Mouse (Mus musculus) urinary bladder, postnatal 36 days (tissue): ENCODE measurements around the gene Sspn.

Experiments
- DNase-seq, 2 experiments: peaks; one replicate each; pipeline ENCODE4 v3.0.0; 2022; ENCODE audit warnings: low spot score in 2 of 2, mixed read lengths in 1 of 2

Gene Sspn

DNA sequence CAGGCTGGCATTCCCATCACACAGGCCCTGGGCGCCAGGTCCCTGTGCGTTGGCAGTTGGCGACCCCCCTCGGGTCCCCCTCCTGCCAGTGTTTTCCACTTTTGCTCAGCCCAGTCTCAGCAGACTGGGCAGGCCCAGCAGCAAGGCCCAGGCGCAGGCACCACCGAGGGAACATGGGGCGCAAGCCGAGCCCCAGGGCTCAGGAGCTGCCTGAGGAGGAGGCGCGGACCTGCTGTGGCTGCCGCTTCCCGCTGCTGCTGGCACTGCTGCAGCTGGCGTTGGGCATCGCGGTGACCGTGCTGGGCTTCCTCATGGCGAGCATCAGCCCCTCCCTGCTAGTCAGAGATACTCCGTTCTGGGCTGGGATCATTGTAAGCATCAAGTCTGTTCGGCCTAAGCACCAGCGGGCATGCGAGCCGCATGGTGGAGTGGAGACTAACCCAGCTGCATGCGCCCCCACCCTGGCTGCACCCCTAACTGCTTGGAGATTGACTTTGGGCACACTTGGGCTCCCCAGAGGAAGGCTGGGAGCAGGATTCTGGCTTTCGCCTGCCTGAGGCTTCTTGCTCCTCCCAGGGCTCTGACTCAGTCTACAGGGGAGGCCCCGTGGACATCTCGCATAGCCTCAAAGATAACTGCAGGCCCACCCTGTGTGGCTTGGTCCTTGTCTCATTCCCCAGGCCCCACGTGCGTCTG lies 2.7 kb downstream of the Sspn start:
- peak; percentile 62 to 76 for DNase-seq

DNA sequence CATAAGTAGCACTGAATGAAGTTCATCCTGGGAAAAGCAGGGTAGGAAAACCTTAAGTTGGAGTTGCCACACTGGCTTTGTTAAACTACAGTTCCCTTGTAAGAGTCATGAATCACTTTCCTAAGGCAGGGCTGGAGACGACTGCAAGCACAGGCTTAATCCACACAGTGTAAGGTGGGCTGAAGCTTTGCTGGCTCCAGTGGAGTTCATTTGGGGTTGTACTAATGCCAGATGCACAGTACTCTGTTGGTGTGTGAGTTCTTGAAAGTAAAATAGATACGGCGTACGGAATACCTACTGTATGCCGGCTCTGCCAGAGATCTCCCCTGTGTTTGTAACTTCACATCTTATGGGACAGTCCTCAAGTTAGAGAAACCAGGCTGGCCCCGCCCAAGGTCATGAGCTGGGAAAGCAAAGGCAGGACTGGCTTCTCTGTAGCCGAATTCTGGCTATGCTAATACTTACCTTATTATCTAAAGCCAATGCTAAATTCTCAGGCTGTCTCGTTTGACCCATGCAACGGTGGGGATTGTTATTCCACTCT lies 3.3 kb downstream of the Sspn start:
- no peak for DNase-seq

DNA sequence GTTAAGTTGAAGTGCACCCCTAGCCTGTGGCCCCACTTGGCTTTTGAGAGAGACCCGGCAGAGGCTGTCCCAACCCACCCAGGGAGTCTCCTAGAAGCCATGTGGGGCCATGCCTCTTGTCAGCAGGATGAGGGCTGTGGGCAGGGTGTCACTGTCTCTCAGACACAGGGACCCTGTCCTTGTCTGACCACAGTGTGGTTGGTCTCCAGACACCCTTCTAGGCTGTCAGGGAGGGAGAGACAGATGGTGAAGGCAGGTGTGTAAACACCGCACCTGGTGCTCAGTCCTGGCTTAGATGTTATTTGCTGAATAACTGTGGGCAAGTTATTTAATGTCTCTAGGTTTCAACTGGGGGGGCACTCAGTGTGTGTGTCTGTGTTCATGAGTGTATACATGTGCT lies 4.5 kb downstream of the Sspn start:
- no peak for DNase-seq

DNA sequence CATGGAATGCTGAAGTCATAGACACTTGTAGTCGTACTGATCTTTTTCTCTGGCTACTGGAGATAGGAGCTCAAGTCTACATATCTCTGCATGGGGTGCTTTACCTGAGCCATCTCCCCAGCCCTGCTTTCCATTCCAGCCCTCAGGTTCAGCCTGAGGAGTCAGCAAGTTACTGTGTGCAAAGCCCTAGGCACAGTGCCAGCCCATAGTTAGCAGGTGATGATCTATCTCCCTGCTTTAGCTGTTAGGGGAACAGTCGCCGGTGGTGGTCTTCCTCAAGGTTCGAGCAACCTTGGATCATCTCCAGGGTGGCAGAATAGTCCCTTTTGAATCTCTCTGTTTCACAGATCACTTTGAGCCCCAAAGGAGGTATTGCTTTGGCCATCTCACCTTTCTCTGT lies 5.1 kb downstream of the Sspn start:
- DNase-seq = no peak

DNA sequence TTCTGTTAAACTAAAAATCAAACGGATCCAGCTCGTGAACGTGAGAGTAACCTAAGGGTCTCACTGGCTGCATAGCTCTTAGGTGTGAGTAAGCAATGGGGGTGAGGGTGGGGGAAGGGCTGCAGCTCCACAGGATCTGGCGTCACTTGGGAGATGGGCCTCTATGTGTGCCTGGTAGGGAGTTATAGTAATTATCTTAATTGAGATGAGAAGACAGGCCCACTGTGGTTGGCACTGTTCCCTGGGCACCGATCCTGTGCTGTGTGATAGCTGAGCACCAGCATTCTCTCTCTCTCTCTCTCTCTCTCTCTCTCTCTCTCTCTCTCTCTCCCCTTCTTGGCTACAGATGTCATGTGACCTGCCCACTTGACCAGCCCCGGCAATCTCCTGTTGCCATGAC lies 9.4 kb downstream of the Sspn start:
- DNase-seq = no peak

DNA sequence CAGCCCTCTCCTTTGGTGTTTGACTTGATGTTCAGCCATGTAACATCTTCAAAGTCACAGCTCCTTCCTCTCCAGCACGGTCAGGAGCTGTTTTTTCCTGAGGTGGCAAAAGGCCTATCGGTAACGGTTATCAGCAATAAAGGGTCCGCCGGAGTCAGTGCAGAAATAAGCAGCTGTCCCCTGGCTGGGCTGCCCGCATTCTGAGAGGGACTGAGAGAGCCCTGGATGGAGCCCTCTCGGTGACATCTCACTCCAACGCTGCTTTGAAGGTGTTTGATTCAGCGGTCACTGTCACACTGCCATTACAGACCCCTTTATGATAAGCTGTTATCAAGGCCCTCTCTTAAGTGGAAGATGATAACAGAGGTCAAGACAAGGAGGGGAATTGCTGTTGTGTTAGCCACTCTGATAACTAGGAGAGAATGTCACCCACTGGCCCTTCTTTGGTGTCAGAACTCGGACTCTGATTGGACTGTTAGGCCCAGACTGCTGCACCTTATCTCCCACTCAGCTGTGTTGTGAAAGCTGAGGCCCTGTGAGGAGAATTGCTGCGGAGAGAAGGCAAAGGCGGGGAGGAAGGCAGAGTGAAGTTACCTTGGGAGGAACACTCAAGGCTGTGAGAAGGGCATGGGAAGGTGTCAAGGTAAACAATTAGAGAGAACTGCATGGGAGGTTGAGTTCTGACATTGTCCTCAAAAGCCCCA lies 11.0 kb downstream of the Sspn start:
- DNase-seq = no peak

DNA sequence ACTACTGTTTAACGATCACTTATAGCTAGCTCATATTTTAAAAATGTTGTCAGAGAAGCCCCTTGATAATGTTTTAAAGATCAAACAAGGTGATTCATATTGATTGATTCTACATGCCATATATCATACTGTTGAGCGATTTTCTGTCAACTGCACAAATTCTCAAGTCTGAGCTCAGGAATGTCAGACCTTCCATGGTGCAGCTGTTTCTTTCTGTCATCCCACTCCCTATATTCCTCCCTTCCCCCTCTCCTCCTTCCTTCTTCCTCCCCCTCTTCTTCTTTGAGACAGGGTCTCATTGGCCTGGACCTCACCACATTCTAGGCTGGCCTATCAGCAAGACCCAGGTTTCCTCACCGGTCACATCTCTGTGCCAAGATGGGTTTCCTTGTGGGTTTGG lies 12.0 kb downstream of the Sspn start:
- no peak for DNase-seq

DNA sequence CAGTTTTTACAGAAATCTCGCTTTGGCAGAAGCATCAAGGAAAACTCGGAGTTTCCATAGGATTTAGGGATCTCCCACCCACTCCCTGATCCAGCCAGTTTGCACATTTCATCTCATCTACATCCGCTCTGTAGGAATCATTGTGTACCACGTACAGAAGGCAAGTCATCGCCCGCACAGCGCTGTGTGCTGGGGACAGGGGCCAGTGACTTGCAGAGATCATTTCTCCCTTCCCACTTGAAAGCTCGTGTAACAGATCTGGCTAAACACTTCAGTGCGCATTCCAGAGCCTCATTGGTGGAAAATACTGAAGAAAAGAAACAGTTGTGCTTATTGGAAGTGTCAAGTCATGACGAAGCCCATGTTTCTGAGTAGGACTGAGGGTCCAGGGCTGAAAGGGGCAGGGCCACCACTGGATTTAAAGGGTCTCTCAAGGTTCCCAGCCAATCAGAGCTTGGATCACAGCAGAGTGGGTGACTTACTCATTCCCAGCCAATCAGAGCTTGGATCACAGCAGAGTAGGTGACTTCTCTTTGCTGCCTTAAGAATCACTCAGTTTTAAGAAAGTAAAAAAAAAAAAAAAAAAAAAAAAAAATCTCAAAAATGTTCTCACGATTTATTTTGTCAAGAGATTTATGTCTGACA lies 14.4 kb downstream of the Sspn start:
- DNase-seq = no peak

DNA sequence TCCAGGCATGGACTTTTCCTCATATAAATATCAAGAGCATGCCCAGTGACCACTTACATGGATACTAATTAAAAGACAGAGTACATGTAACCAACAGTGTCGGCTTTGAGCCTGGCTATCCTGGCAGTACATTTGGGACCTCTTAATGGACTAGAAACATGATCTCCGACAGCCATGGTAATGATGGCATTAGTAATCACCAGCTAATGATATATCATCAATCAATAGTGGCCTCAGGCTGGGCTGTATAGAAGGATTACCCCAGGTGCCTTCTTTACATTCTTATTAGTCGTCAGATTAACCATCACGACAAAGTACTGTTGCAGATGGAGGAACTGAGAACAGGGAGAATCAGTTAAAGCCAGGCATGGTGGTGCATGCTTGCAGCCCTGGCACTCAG lies 17.6 kb downstream of the Sspn start:
- no peak for DNase-seq

DNA sequence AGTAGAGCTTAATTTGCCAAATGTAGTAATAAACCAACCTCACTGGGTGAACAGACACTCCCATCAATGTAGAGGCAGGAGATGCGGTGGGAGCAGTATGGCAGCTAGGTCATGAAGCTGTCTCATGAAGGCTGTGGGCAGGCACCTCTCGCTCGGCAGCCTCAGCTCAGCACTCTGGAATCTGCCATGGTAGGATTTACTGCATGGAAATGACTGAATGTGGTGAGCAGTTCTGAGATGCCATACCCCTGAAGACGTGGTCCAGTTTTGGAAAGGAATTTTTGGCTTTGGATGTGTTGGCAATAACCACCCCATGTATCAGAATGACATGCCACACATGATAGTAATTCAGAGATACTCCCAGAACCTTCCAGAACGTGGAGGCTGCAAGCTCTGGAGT lies 19.2 kb downstream of the Sspn start:
- no peak for DNase-seq

DNA sequence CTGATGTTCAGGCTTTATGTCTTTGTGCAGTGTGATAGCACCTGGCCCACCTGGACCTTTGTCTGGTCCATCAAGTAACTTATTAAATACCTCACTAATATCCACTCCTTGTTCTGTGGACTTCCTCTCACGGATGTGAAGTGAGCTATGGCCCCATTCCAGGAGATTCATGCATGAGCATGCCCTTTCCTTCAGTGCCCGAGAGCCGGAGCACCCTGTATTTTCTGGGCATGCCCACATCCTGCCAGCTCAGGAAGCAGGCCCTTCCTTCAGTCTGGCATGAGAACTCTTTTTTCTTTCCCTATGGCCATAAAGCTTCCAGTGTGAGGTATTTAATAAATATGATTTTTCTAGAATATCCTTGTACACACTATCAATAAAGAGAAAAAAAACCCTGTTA lies 21.2 kb downstream of the Sspn start:
- peak in 1 of 2 experiments; percentile 46 for DNase-seq

DNA sequence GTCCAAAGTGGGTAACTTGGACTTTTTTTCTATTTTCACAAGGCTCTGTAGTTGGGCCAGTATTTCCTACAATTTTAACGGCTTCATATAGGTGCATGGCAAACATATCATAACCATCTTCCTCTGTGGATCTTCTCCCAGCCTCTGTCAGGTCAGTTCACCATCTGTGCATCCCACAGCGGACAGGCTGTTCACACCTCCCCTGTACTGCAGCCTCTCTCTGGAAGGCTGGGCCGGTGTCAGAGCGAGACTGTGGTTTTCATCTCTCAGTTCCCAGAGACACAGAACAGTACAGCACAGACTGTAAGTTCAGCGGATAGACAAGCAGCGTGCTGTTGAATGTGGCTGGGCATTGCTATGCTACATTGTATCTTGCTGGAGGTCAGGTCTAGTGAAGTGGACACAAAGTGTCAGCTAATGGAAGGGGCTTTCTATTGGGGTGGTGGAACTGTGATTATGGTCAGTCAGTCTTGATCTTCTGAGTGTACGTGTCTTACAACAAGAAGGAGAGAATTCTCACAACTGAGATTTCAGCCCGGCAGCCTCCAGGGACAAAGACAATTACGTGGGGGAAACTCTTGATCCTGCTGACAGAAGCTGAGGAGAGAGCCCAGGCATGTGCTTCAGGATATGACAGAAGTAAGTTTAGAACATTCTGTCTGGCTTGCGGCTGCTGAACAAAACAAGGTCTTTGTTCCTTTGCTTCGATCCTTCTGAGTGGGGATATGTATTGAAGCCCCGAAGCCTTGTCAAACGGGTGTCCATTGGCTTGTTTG lies 21.9 kb downstream of the Sspn start:
- no peak for DNase-seq

DNA sequence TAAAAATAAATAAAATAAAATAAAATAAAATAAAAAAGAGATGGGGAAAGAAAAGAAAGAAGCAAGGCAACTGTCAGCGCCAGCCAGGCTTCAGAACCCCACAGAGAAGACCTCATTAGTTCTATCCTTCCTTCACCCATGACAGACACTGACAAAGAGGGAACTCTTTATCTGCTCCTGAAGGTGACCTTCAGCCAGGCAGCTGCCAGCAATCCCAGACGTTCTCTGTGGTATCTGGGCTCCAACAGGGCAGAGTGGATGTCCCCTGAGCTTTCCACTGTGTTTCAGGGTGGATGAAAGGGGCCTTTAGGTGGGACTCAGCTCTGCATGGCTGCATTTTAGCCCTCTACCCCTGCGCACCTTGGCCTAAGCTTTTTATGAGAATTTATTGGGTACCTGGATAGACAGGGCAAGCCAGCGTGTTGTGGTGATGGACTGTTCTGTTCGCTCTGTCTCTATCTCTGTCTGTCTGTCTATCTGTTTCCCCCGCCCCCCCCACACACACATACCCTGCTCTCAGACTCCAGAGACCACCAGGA lies 26.1 kb downstream of the Sspn start:
- DNase-seq = no peak

DNA sequence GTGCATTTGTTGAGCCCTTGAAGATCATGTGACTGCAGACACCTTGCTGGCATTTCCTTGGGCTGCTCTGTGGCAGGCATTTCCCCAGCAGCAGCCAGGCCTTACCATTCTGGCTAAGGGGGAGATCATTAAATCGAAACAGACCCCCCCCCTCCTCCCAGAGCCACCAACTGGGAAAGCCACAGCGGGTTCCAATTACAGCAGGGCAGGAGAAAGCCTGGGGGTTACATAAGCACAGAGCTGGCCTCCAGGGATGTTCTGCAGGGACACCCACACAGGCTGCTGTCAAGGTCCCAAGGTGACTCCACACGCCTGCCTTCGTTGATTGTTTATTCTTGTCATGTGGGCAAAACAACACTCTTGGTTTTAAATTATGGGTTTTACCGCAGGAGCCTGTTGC lies 26.6 kb downstream of the Sspn start:
- DNase-seq = no peak

DNA sequence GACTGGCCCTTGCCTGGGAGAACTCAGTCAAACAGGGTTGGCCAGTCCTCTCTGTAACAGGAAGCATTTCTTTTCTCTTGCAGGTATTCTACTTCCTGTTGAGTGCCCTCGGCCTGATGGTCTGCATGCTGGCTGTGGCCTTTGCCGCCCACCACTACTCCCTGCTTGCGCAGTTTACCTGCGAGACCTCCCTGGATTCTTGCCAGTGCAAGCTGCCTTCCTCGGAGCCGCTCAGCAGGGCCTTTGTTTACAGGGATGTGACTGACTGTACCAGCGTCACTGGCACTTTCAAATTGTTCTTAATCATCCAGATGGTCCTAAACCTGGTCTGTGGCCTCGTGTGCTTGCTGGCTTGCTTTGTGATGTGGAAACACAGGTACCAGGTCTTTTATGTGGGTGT lies 29.6 kb downstream of the Sspn start:
- DNase-seq = no peak

DNA sequence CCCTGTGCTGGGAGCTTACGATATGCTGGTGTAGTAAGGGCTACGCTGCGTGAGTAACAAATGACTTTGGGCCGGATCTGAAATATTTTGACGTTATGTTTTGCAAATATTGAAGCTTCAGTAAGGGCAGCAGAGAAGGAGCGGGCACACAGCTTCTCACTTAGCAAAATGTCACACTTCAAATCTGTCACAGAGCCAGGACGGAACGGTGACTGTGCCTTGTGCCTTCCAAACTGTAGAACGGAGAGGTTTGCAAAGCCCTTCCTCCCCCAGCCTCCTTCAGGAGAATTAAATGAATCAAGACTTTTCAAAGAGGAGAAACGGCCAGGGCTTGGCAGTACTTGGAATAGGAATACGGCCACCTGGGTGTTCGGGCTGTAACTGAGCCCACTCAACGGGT lies 32.5 kb downstream of the Sspn start:
- DNase-seq = no peak

DNA sequence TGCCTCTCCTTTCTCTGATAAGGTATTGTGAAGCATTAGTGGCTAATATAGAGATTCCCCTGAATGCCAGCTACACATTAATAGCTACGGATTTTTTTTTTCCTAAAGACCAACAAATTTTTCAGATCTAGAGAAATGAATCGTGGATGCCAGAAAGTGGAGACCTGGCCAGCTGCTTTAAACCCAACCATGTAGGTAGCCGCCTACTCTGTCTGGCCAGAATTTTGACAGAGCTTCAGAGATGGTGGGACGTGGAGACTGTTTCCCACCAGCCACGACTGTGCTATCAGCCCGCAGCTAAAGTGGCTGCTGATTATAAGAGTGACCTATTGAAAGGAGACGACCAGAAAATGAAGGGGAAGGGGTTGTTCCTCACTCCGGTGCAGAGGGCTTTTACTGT lies 36.3 kb downstream of the Sspn start:
- DNase-seq = no peak

DNA sequence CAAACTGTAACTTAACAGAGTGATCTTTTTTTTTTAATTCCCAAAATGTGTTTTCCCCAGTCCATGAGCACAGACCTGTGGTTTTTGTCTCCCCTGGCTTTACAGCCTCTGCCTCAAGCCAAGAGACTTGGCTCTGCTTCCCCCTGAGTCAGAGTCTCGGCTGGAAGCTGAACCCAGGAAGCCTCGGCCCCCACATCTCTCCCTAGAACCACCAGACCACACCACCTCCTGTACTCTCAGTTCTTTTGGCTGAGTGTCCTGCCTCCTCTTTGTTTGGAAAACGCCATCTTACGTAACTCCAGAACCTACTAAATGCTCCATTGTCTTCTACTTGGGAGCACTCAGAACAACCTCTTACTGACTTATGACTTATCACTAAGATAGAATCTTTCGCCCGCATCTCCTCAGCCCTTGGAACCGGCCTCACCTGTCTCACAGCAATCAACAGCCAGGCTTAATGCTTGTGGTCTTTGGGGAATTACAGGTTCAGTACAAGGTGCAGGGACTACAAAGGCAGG lies 36.9 kb downstream of the Sspn start:
- DNase-seq = peak; percentile 48 to 65

DNA sequence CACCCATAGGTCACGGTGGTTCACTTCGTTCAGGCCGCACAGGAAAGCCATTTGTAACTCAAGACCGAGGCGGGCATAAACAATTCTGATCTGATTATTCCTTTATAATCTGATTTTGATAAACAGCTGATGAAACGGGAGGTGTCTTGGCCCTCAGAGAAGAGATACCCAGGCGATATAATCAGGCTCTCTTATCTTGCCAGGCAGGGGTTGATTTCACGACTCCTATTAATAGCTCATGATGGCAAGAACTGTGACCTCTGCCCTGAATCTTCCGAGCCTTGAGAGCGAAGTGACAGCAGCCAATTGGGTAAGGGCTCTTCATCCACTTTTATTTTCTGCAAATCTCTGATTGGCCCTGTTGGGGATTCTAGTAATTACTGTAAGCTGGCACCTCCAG lies 37.4 kb downstream of the Sspn start:
- DNase-seq = no peak

DNA sequence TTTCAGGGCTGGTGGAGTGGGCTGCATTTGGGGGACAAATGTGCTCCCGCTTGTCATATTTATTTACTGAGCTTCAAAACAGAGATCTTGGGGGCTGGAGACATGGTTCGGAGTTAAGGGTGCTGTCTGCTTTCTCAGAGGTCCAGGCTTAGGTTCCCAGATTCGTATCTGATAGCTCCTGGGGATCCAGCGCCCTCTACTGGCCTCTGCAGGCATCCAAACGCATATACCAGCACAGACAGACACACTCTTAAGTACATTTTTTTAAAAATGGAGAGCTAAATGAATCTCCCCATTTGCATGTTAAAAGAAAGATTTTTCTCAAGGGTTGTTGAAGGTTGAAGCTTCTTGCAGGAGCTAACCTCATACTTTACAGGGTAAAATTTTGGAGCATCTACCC lies 38.1 kb downstream of the Sspn start:
- no peak for DNase-seq

DNA sequence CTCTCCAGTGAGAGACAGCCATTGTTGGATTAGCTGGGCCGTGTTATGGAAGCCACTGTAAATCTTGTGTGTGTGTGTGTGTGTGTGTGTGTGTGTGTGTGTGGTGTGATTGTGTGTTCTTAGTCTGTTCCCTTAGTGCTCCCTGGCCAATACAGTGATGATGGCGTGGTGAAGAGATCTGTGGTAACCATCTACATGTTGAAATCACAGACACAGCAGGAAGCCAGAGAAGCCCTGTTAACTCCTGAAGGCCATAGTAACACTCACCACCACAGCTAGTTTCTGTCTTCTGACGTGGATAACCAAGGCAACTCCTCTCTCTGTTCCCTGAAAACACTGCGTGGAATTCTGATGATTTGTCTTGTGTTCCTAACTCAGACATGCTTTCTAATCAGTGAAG lies 40.7 kb downstream of the Sspn start:
- DNase-seq = no peak

DNA sequence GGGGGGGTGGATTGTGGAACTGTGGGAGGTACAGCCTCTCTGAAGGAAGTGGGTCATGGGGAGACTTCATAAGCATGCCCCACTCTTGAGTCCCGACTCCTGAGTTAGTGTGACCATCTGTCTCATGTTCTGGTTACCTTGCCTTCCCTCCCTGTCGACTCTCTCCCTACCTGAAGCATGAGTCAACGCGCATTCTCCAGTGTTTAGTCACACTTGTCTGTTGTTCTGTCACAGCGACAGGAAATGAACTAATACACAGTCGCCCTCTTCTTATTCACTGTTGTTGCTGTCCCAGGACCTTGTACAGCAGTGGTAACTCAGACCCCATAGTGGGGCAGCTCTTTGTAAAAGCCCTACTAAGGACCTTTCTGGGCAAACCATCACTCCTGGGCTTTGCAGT lies 41.4 kb downstream of the Sspn start:
- peak in 1 of 2 experiments; percentile 33 for DNase-seq
